Comparison of ENCODE assay signal across 16 mouse cellular contexts in the genomic region with DNA sequence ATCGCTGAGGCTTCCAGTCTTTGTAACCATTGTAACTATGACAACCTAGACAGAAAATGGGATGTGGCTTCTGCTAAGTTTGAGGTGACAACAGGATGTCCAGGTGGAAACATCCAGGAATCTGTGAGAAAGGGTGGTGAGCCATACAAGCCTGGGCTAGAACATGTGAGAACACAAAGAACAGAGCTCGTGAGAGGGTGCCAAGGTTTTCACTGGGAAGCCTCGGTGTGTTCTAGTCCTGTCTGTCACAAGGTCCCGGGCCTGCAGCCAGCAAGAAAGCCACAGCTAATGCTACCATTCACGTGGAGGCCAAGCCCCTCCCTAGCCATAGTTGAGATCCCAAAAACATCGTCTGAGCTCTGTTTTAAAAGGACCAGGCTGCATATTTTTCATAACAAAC. TPM values are rescaled to one million over a fixed set of nuclear protein-coding genes. Genes with fewer than 3 reads are reported as not detected.
DNase-seq lines count a peak whose midpoint lies in the region; ATAC-seq and TF ChIP-seq lines count a peak whose summit lies in the region.
"Had no signal": no experiment of that assay in that cellular context is flagged by ENCODE, and none has a peak within 500 bp of the region (broad histone marks: within the 10 kb centered on the region; RNA-seq: fewer than 3 reads in every experiment).

No protein-coding gene starts in this region.

- no peaks in the 10 kb centered on the region for H3K27me3 ChIP-seq in hindbrain, embryonic 16.5 days (replicated peaks; ENCODE audit: control insufficient read depth, insufficient read depth, low read length)
- H3K27me3 ChIP-seq in liver, postnatal 0 days (ENCODE audit: insufficient read depth, low read length) = no peaks in the 10 kb centered on the region
- H3K27me3 ChIP-seq: limb, embryonic 15.5 days had no signal

- WGBS in hindbrain, embryonic 16.5 days = 53% methylated on average over 6 of the region's 6 CpGs
- WGBS in liver, postnatal 0 days (ENCODE audit: insufficient replicate concordance) = 74% methylated on average over 6 of the region's 6 CpGs

- no peak overlapping the region for H3K4me3 ChIP-seq in hindbrain, embryonic 16.5 days (ENCODE audit: low read length)
- no peak overlapping the region for H3K4me3 ChIP-seq in liver, postnatal 0 days (ENCODE audit: low read depth, low read length)
- H3K4me3 ChIP-seq: limb, embryonic 15.5 days had no signal

- no peaks in the 10 kb centered on the region for H3K4me1 ChIP-seq in hindbrain, embryonic 16.5 days (ENCODE audit: control insufficient read depth, insufficient read depth, low read depth, low read length)
- no peaks in the 10 kb centered on the region for H3K4me1 ChIP-seq in liver, postnatal 0 days (ENCODE audit: insufficient read depth)

- H3K27ac ChIP-seq in hindbrain, embryonic 16.5 days (ENCODE audit: low read depth, low read length) = no peak overlapping the region
- no peak overlapping the region for H3K27ac ChIP-seq in liver, postnatal 0 days (ENCODE audit: low read depth)
- H3K27ac ChIP-seq: hindbrain, embryonic 14.5 days; kidney, postnatal 0 days; limb, embryonic 15.5 days had no signal

- no peak overlapping the region for H3K9ac ChIP-seq in hindbrain, embryonic 16.5 days (ENCODE audit: low read depth, low read length)
- no peak overlapping the region for H3K9ac ChIP-seq in liver, postnatal 0 days (replicated peaks)
- H3K9ac ChIP-seq: forebrain, postnatal 0 days; hindbrain, embryonic 14.5 days; limb, embryonic 15.5 days had no signal

- peak; percentile 32 for DNase-seq in gastrocnemius, adult 18-20 months (ENCODE audit: low spot score)
- DNase-seq in gastrocnemius, adult 8-10 months (ENCODE audit: low spot score in 2 of 2) = no peak
- peak; percentile 94 for DNase-seq in 3T3-L1 (ENCODE audit: low read depth, low spot score)
- peak; percentile 27 to 47 for DNase-seq in heart, adult 9 months (ENCODE audit: low spot score in 2 of 2)
- DNase-seq in liver, postnatal 0 days = no peak
- no peak for DNase-seq in spleen, postnatal 4 days (ENCODE audit: low spot score in 2 of 2)
- DNase-seq: cerebellum, adult 18-20 months; forebrain, postnatal 0 days; midbrain, embryonic 14.5 days; spleen, adult 18-20 months; thymus, adult 2 months had no signal

- no peaks in the 10 kb centered on the region for H3K9me3 ChIP-seq in hindbrain, embryonic 16.5 days (ENCODE audit: control insufficient read depth, low read length)
- H3K9me3 ChIP-seq in liver, postnatal 0 days (ENCODE audit: low read length) = no peaks in the 10 kb centered on the region
- H3K9me3 ChIP-seq: limb, embryonic 15.5 days had no signal

- ATAC-seq in activated CD4-positive, CD25-positive, alpha-beta regulatory T cell, adult 4 months = peak; percentile 15
- ATAC-seq in hindbrain, embryonic 16.5 days = no peak
- ATAC-seq in liver, postnatal 0 days = no peak
- ATAC-seq: forebrain, postnatal 0 days had no signal

- H3K4me2 ChIP-seq in hindbrain, embryonic 16.5 days (ENCODE audit: low read length) = no peak overlapping the region
- no peak overlapping the region for H3K4me2 ChIP-seq in liver, postnatal 0 days (ENCODE audit: low read depth, low read length)
- H3K4me2 ChIP-seq: hindbrain, embryonic 14.5 days; limb, embryonic 15.5 days had no signal

- TF ChIP-seq EP300 in liver, postnatal 0 days (IDR thresholded peaks at IDR 0.05; ENCODE audit: low read depth) = no peak

- TF ChIP-seq CTCF in liver, postnatal 0 days (IDR thresholded peaks at IDR 0.05; ENCODE audit: low read depth) = no peak

- H3K36me3 ChIP-seq in hindbrain, embryonic 16.5 days (ENCODE audit: control insufficient read depth, insufficient read depth, low read length) = no peaks in the 10 kb centered on the region
- no peaks in the 10 kb centered on the region for H3K36me3 ChIP-seq in liver, postnatal 0 days (replicated peaks; ENCODE audit: insufficient read depth, low read length)
- H3K36me3 ChIP-seq: limb, embryonic 15.5 days had no signal

RNA-seq across cellular contexts. Expression of a gene that starts 42.4 kb away (rescaled TPM):
- 10 to 100 TPM; 64.7 to 69.4 TPM for total RNA-seq in gastrocnemius, adult 18-20 months (2021)
- total RNA-seq in gastrocnemius, adult 8-10 months (2022) = 10 to 100 TPM; 47.9 to 63.1 (median 52.5) TPM
- polyA plus RNA-seq in activated CD4-positive, CD25-positive, alpha-beta regulatory T cell, adult 4 months (2017; shearing (Covaris generic)) = 100 to 1,000 TPM; 117 to 152 TPM
- polyA plus RNA-seq in hindbrain, embryonic 16.5 days (2015; fragmentation: Nextera tagmentation; extraction: Ambion mirVana) = 53.1 and 55.6 TPM in 2 replicates
- polyA plus RNA-seq in liver, postnatal 0 days (2015; fragmentation: Nextera tagmentation; extraction: Ambion mirVana) = 18.2 and 23.5 TPM in 2 replicates

RNA-seq across cellular contexts. Expression of a gene that starts 44.1 kb away (rescaled TPM):
- total RNA-seq in gastrocnemius, adult 18-20 months (2021) = 10 to 100 TPM; 16.3 to 18.5 TPM
- 10 to 100 TPM; 17.6 to 20.2 (median 19.3) TPM for total RNA-seq in gastrocnemius, adult 8-10 months (2022)
- polyA plus RNA-seq in activated CD4-positive, CD25-positive, alpha-beta regulatory T cell, adult 4 months (2017; shearing (Covaris generic)) = 10 to 100 TPM; 44.5 to 48.8 TPM
- 65.5 and 68.2 TPM in 2 replicates for polyA plus RNA-seq in hindbrain, embryonic 16.5 days (2015; fragmentation: Nextera tagmentation; extraction: Ambion mirVana)
- polyA plus RNA-seq in liver, postnatal 0 days (2015; fragmentation: Nextera tagmentation; extraction: Ambion mirVana) = 12.5 and 14.4 TPM in 2 replicates

RNA-seq across cellular contexts. Expression of a gene that starts 54.9 kb away (rescaled TPM):
- 10 to 100 TPM; 38.4 to 41.3 TPM for total RNA-seq in gastrocnemius, adult 18-20 months (2021)
- 10 to 100 TPM; 35.6 to 46.1 (median 40.0) TPM for total RNA-seq in gastrocnemius, adult 8-10 months (2022)
- polyA plus RNA-seq in activated CD4-positive, CD25-positive, alpha-beta regulatory T cell, adult 4 months (2017; shearing (Covaris generic)) = 1 to 10 TPM; 2.1 to 2.5 TPM
- 27.8 and 34.9 TPM in 2 replicates for polyA plus RNA-seq in hindbrain, embryonic 16.5 days (2015; fragmentation: Nextera tagmentation; extraction: Ambion mirVana)
- polyA plus RNA-seq in liver, postnatal 0 days (2015; fragmentation: Nextera tagmentation; extraction: Ambion mirVana) = 6.4 and 6.9 TPM in 2 replicates

Comparison
In these comparisons a context has a peak if more than half of its experiments do, and no peak if none do; other contexts are left out.
1. DNase-seq: peak in gastrocnemius, adult 18-20 months (single experiment), 3T3-L1 (single experiment) and heart, adult 9 months (2 of 2); none in gastrocnemius, adult 8-10 months (0 of 2), liver, postnatal 0 days (single experiment) and spleen, postnatal 4 days (0 of 2).